Mouse (Mus musculus): ENCODE data around the gene Gm11273. TPM values are rescaled to one million over a fixed set of nuclear protein-coding genes. Genes with fewer than 3 reads are reported as not detected.
"Not testable (repeated sequence)": the region's sequence is repeated elsewhere in the genome, so short reads cannot be mapped to it uniquely, and the experiment has no call there.

Gene Gm11273
- polyA plus RNA-seq (2012; rRNA removed), result 23.7 and 33.7 TPM in 2 replicates

DNA sequence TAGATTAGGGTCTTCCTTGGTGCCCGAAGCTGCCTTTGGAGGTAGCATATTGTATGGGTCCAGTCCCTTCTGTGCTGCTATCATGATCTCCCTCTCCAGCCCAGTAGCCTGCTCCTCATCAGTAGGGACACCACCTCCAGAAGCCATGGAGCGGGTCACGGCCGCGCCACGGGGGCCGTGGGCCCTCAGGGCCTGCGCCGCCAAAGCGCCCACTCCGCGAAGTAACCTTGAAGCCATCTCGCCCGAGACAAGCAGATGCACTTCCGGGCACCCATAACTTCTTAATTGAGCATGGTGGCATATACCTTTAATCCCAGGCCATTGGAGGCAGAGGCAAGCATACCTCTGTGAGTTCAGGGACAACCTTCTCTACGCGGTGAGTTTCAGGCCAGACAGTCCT lies at the start of gene Gm11273:
TSS of gene Gm11273 (minus strand) at position 237 of the 400 bp plus-strand sequence.
- WGBS, result 93% methylated on average over 17 of the region's 17 CpGs
- not testable (repeated sequence) for DNase-seq (ENCODE audit: low read depth, low spot score)

DNA sequence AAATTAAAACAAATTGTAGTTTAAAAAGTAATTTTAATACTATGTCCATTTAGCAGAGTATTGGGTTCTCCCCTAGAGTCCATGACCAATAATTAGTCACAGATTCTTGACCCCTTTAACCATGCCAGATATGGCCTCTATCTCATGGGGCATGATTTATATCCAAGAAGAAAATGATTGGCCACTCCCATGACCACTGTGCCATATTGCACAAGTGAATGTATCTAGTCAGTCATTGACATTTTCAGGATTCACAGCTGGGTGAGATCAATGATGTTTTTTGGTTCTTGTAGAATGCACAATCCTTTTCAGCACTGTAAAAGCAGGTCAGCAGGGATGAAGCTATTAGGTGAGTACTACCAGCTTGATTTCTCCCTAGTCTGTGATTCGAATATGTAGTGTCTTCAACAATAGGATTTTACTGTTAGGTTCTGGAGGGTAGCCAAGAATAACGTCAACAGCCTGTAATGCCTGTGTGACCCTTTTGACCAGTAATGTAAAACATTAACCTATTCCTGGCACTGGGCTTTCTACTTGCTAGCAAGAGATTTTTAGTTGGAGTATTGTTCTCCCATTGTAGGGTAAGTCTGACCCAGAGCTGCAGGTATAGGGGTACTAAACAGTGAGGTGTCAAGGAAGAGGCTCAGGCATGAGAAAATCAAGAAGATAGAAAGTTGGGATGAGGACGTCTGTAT lies 49.3 kb upstream of the Gm11273 start:
- no peak for DNase-seq (ENCODE audit: low read depth, low spot score)
- 16% methylated on average over 3 of the region's 3 CpGs for WGBS

DNA sequence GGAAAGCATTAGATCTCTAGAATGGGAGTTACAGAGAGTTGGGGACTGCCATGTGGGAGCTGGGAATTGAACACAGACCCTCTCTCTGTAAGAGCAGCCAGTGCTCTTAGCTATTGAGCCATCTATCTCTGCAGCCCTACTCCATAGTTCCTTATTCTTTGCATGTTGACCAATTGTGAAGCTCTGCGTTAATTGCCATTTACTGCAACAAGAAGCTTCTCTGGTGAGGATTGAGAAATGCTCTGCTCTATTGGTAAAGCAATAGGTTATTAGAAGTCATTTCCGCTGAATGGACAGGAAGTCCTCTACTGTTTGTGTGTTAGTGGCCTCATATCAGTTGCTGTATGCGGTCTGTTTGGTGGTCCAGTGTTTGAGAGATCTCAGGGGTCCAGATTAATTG lies 48.3 kb upstream of the Gm11273 start:
- WGBS, result 91% methylated on average over 3 of the region's 3 CpGs
- DNase-seq (ENCODE audit: low read depth, low spot score), result no peak

DNA sequence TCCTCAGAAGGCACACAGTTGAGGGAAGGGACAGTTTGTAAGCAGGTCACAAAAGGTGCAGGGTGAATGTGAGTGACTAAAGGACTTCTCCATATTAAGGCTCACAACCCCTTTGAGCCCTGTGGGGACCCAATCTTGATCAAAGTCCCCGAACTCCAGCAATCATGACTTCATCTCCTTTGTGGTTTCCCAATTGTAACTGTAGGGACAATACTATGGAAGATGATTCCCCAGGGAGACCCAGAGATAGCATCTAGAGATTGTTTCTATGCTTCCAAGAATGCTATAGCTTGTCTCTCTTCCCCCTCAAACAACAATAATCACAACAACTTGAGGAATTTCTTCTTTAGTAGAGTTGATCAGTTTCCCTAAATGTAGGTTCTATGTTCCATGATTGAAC lies 41.5 kb upstream of the Gm11273 start, which contains the start of gene Olfr1366:
TSS of gene Olfr1366 (minus strand) at position 101 of the 400 bp plus-strand sequence.
- DNase-seq (ENCODE audit: low read depth, low spot score), result no peak
- WGBS, result 71% methylated on average over 1 of the region's 1 CpGs

DNA sequence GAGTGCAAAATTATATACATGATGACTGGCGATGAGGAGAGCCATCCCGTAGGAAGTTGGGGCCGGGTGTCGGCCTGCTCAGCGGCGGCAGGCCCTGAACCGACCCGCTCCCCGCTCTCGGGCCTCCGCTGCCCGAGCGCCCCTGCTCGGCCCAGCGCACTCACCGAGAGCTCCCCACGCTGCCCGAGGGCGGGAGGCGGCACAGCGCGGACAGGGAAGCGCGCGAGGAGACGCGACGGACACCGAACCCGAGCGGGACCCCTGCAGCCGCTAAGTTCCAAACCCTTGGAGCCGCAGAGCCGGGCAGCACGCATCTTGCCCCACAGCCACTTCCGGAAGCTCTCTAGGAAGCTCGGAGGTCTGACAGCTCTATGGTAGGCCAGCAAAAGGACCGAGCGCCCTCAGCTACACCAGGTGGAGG lies 29.6 kb upstream of the Gm11273 start, which contains the start of gene Zkscan8:
TSS of gene Zkscan8 (minus strand) at position 340 of the 421 bp plus-strand sequence.
- DNase-seq (ENCODE audit: low read depth, low spot score), result peak; percentile 68
- under 1% methylated on average over 39 of the region's 39 CpGs for WGBS

DNA sequence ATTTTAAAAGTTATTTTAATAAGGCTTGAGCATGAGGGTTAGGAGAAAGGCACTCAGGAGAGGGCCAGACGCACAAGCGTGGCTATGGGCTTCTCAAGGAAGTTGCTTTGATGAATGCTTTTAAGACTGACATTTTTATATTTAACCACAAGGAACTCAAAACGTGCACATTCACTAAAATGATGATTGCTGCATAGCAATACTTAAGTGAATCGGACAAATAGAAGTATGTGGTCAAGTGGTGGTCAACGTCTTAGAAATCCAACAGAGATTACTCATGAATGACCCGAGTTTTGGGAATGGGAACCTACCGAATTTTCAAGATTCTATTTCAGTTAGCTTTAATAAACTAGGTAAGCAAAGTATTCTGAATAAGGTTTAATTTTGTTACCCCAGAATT lies 28.9 kb upstream of the Gm11273 start:
- no peak for DNase-seq (ENCODE audit: low read depth, low spot score)
- 45% methylated on average over 7 of the region's 7 CpGs for WGBS

DNA sequence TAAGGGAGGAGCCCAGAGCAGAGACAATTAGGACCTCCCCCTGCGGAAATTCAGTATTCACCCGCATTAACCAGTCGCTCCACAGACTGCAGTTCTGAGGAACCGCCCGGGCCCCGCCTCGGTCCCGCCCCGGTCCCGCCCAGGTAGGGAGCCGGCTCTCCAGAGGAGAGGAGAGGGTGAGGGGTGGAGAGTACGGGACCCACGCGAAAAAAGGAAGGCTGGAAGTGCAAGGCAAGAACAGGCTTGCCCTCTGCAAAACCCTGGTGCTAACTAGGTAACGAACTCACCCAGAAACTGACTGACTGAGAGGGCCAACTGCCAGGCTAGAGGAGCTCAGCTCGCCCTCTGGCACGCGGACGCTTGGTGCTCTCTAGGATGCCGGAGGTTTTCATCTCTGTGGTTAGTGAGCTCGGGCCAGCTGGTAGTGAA lies 5.0 kb upstream of the Gm11273 start:
- peak; percentile 75 for DNase-seq (ENCODE audit: low read depth, low spot score)
- under 1% methylated on average over 21 of the region's 21 CpGs for WGBS

DNA sequence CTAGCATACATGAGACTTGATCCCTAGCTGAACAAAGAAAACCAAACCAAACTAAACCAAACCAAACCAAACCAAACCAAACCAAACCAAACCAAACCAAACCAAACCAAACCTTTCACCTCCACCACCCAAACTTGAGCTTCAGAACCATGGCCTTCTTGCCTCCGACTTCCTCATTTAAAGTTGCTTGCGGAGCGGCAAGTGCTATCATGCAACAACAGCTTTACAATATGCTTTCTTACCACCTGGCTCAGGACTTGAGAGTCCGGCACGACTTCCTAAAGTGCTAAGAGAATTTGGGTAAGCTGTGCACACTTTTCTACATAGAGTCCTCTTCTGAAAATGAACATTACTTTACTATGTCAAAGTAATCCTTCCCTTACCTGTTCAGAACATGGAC lies 1.1 kb upstream of the Gm11273 start:
- WGBS, result 88% methylated on average over 5 of the region's 5 CpGs
- DNase-seq (ENCODE audit: low read depth, low spot score), result no peak

DNA sequence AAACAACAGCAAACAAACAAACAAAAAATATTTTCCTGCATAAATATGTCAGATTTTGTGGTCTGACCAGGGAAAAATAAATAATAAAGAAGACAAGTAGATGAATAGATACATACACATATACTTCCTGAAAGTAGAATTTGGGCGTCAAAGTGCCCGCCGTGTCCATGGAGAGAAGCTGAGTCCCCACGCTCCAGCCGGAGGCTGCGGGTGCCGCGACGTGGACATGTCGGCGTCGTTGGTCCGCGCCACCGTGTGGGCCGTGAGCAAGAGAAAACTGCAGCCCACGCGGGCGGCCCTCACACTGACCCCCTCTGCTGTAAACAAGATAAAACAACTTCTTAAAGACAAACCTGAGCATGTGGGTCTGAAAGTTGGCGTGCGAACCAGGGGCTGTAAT lies 6.1 kb downstream of the Gm11273 start, which contains the start of gene AK157302:
TSS of gene AK157302 (plus strand) at position 144 of the 400 bp plus-strand sequence.
- DNase-seq (ENCODE audit: low read depth, low spot score), result no peak
- 94% methylated on average over 21 of the region's 21 CpGs for WGBS

DNA sequence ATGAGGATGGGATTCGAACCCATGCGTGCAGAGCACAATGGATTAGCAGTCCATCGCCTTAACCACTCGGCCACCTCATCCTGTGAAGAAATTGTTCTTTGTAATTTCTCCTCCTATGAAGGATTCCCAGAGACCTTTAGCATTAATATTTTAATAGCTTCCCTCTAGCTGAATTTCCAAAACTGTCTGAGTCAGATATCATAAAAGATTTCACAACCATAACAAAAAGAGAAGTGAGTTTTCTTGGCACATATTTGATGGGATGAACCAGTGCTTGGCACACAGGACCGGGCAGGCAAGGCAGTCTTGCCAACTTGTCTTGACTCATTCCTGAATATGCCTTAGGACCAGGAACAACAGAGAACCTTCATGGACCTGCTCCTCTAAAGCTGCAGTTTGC lies 8.4 kb downstream of the Gm11273 start:
- WGBS, result 70% methylated on average over 5 of the region's 5 CpGs
- DNase-seq (ENCODE audit: low read depth, low spot score), result no peak

DNA sequence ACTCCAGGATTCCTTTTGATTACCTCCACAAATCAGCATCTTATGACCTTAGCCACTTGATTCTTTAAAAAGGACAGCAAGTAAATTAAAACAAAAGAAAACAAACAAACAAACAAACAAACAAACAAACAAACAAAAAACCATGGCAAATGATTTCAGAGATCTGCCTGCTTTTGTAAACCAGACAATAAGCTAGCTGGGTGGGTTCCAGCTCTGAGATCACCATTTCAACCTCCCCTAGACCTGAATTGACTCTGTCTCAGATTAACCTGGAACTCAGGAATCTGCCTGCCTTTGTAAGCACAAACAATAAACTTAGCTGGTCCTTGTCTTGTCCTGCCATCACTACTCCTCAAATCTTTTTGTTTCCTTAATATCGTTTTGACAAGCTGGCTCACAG lies 14.3 kb downstream of the Gm11273 start:
- WGBS, result 89% methylated on average over 1 of the region's 1 CpGs

DNA sequence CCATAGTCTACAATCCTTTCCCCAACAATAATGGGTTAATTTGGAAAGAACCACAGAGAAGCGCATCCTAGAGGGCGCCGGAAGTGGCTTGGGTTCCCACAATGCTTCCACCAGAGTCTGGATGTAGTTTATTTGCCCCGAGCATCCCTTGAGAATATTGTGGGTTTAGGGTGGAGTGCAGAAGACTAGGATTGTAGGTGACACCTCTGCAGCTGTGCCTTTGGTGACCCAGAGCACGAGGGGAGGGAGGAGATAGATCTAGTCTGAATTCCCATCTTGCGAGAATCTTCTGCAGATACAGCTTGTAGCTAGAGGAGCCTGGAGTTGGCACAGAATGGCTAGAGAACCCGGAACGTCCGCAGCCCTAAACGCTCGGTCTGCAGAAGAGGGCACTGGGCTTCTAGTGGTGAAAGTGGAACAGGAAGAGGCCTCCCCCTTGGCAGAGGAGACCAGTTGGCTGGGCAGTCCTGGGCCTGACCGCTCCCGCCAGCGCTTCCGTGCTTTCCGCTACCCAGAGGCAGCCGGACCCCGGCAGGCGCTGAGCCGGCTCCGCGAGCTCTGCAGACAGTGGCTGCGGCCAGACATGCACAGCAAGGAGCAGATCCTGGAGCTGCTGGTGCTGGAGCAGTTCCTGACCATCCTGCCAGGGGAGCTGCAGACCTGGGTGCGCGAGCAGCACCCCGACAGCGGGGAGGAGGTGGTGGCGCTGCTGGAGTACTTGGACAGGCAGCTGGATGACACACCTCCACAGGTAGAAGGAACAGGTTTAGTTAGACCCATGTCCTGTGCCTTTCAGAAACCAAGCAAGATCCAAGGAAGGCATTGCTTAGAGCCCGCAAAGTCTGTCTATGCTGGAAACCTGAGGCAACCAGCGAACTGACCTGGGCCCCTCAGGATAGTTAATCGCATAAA lies 22.2 kb downstream of the Gm11273 start, which contains the start of the genes Zkscan4 and Gm10065:
TSS of gene Zkscan4 (plus strand) at position 149 of the 912 bp plus-strand sequence.
TSS of gene Gm10065 (minus strand) at position 683 of the 912 bp plus-strand sequence.
- DNase-seq (ENCODE audit: low read depth, low spot score), result not testable (repeated sequence)

More for the DNA sequence above, 14.3 kb downstream of the Gm11273 start:
- no peak for DNase-seq (ENCODE audit: low read depth, low spot score)

DNA sequence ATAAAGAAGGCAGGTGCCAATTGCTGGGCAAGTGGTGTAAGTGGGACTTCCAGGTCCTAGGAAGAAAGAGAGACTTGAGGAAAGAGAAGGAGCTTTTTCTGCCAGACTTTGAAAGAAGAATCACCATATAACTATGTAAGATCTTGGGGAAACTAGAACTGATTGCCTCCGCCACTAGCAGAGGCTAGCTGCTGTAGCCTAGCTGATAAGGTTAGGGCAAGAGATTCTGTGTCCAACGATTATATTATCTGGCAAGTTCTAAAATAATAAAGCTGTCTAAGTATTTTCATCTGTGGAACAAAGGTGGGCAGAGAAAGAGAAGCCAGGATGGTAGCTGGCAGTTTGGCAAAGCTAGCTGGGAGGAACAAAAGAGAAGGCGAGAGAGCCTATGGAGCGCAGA lies 28.8 kb downstream of the Gm11273 start:
- no peak for DNase-seq (ENCODE audit: low read depth, low spot score)
- WGBS, result 56% methylated on average over 4 of the region's 4 CpGs

More for the DNA sequence above, 22.2 kb downstream of the Gm11273 start, which contains the start of the genes Zkscan4 and Gm10065:
- 2% methylated on average over 31 of the region's 31 CpGs for WGBS

DNA sequence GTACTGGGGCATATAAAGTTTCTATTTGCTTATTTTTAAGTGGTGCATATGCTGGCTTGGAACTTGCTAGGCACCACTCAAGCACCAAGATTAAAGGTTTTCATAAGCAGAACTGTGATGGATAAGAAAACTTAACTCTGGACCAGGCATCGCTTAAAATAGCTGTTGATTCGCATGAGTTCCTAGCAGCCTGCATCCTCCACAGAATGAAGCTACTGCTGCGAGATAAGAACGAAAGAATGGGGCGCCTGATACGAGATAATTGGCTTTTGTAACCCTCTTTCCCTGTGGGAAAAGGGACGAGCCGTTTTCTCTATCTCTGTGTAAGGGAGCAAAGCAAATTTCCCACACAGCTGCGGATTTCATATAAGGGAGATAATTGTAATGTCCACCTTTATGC lies 32.1 kb downstream of the Gm11273 start:
- WGBS, result 62% methylated on average over 9 of the region's 9 CpGs
- no peak for DNase-seq (ENCODE audit: low read depth, low spot score)

DNA sequence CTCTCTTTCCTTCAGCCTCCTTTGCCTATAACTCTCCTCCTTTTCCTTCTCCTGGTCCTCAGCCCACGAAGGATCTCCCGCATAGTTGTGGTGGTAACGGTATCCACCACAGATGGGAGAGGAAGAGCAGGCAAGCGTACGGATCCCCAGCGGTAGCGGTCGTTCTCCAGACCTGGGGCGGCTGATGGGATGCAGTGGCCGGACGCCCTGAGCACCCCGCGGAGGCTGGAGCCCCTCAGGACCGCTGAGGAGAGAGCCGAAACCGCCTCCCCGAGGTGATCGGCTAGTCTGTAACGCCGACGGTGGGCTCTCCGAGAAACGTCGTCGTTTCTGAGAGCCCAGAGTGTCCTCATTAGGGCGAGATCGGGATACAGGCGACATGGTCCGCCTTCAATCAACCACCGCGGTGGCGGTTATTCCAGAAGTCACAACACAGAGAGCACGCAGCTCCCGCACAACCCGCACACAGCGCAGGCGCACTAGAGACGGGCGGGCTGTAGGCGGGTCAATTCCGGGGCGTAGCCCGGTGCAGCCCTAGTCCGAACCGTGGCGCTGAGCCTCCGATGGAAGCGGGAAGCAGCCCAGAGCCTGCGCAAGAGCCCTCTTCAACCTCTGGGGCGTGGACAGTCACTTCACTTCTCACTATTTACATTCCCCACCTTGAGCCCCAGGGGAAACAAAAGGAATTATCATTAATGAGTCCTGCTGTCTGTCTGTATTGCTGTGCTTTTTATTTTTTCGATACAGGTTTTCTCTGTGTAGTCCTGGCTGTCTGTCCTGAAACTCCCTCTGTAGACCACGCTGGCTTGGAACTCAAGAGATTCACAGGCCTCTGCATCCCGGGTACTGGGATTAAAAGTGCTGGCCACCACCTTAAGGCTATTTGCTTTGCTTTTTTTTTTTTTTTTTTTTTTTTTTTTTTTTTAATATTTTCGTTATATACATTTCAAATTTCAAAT lies 32.9 kb downstream of the Gm11273 start, which contains the start of gene Nkapl:
TSS of gene Nkapl (minus strand) at position 449 of the 959 bp plus-strand sequence.
- 1% methylated on average over 54 of the region's 54 CpGs for WGBS
- peak; percentile 59 for DNase-seq (ENCODE audit: low read depth, low spot score)

DNA sequence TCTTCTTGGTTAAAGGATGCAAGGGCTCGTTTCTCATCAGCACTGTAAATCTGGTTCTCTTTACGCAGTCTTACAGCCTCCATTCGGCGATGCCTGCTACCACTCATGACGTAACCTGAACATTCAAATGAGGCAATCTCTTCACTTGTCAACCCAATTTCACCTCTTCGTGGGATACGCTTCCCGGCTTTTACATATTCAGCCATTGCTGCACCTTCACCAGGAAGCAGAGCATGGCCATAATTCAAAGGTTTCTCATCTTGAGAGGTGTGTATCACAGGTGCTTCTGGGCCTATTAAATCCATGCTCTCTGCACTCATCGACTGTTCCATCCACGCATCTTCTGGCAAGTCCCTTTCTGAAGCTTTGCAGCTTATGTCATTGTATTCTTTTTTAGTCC lies 33.9 kb downstream of the Gm11273 start:
- no peak for DNase-seq (ENCODE audit: low read depth, low spot score)
- 91% methylated on average over 10 of the region's 10 CpGs for WGBS

DNA sequence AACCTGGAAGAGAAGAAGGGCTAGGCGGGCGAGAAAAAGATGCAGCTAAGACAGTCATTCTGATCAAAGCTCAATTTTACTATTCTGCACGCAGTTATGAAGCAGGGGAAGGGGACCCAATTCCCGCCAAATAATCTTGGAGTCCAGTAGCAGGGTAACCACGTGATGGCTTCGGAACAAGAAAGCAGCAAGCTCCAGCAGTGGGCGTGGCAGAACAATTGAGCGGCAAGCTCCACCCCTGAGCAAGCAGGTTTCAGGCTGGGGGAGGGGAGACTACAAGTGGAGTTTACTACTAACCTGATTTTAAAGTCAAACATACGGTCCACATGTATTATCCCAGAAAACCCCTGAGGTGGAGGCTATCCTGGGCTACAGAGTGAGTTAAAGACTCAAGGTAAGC lies 38.7 kb downstream of the Gm11273 start:
- DNase-seq (ENCODE audit: low read depth, low spot score), result not testable (repeated sequence)
- WGBS, result 44% methylated on average over 9 of the region's 9 CpGs

DNA sequence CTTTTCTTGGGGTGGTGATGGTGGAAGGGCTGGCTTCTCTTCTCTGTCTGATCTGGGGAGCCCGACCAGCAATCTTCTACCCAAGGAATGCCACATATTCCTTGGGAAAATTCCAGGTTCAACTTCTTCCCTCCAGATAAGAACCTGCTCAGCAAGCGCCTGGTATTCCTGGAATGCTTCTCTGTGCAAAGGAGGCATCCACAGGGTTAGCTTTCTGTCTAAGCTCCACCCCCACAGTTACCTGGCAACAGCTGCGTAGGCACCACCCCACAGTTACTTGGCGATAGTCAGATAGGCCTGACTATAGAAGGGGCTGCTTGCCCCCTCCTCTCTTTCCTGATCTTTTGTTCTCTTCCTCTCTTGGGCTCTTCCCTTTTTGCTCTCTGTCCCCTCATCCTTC lies 44.9 kb downstream of the Gm11273 start:
- no peak for DNase-seq (ENCODE audit: low read depth, low spot score)
- WGBS, result 13% methylated on average over 4 of the region's 4 CpGs

DNA sequence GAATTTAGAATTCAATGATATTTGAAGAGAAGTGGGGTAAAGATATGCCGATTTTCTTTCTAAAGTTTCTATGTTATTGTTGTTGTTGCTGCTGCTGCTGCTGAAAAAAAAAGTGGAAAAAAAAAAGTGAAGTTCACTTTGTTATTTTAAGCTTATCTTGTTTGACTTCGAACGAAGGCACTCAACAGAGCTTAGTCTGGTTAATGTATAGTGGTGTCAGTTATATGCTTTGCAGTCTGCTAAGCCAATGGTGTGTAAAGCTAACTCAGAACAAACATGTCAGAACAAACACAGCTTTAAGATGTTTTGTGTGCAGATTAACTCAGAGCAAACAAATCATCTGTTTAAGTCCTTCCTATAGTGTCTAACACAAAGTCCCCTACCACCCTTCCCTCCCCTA lies 47.1 kb downstream of the Gm11273 start:
- DNase-seq (ENCODE audit: low read depth, low spot score), result no peak
- 32% methylated on average over 3 of the region's 3 CpGs for WGBS
